Mouse (Mus musculus) megakaryocyte, adult 5-6 weeks (primary cell): ENCODE data around the gene Cpt1a. TPM values are rescaled to one million over a fixed set of nuclear protein-coding genes. Genes with fewer than 3 reads are reported as not detected.

Experiments
- ATAC-seq: 2 replicates; pipeline ENCODE4 v1.8.0; 2016; ENCODE audit warnings: mild to moderate bottlenecking, inconsistent platforms; ENCODE audit not compliant: poor library complexity, severe bottlenecking
- total RNA-seq, 2 experiments: library from RNA; stranded (forward) in 1 of 2; stranded (reverse) in 1 of 2; fragments of 153-499, 151-499 nt in 1 of 2; fragments of 221-1000, 200-1000 nt in 1 of 2; gene quantifications; 2 replicates each; pipeline versions ENCODE4 v1.2.3 to v1.2.4; 2015 to 2017

Gene Cpt1a
- total RNA-seq, 2 experiments from 2014 or later, result 56.2 to 73.1 TPM

- ATAC-seq, result peak; percentile 99
Observed at GRCm38 (mm10) chr19:3422981-3423380, 100.8 kb downstream of the Cpt1a start.

- no peak for ATAC-seq
Observed at GRCm38 (mm10) chr19:3424214-3424613, 102.1 kb downstream of the Cpt1a start.

DNA sequence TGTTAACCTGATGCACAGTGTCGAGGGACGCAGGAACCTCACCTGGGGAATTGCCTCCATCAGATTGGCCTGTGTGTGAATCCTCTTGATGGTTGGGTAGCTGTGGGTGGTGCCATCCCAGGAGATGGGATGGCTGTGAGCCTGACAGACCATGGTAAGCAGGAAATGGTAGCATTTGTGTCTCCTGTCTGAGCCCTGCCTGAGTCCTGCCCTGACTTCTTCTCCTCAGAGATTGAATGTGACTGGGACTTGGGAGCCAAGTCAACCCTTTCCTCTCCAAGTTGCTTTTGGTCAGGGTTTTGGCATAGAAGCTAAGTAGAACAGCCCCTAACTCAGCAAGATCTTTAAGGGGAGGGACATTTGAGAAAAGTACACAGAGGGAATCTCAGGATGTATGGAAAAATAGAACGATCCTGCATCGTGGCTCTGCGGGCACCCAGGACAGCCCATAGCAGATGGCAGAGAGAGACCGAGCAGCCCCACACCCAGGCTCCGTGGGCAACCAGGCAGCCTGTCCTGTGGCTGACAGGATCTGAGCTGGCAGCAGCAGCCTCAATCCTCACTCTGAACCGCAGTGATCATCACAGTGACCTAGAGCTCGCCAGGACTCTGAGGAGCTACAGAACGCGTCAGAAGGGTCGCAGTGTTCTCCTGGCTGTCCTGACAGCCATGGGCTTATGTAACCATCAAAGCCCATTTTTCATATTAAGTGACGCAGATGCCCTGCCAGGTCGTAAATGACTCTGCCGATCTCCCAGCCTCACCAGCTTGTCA, 106.1 kb downstream of the Cpt1a start:
- ATAC-seq, result no peak

DNA sequence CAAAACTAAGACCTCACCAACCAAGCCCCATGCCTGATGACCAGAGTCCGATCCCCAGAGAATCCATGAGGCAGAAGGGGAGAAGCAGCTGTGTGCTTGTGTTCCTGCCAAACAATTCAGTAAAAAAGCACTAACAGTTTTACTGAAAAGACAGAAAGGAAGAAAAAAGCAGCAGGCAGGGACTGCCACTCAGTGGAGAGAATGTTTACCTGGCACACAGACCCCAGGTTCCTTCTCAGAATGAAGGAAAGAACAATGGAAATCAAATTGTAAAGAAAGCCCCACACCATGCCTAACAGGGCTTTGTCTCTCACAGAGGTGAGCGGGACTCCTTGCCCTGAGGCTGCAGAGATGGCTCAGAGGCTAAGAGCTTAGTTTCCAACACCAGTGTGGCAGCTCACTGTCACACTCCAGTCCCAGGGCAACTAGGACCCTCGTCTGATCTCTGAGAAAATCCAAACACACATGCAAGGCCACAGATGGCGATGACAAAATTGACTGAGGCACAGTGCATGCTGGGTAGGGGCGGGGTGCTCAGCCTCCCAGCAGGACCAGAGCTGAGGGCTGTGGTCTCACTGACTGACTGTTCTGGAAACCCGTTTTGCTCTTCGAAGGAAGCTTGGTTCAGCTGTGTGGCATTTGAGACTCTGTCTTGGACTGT, 107.2 kb downstream of the Cpt1a start:
- no peak for ATAC-seq

- no peak for ATAC-seq
Observed at GRCm38 (mm10) chr19:3431066-3431465, 108.9 kb downstream of the Cpt1a start.

GRCm38 (mm10) chr19:3431969-3432368, 109.8 kb downstream of the Cpt1a start:
- ATAC-seq, result no peak

GRCm38 (mm10) chr19:3434124-3434523, 112.0 kb downstream of the Cpt1a start:
- no peak for ATAC-seq

DNA sequence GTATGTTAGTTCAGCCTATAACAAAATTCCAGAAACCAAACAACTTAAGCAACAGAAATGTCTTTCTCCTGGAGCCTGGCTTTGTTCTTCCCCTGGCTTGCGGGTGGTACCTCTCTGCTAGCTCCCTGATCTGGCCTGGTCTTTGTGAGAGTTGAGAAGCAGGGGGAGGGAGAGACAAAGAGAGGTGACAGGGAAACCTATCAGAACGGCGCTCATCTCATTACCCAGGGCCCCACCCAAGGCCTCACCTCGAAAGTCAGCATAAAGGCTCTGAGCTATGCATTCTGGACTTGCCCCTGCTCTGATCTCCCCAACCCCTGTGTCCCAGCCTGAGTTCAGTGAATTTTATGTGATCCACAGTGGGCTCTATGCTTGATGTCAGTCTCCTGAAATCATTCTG, 112.5 kb downstream of the Cpt1a start:
- ATAC-seq, result no peak

Other genes with a start within 250 kb of the Cpt1a start
- gene Mrpl21, start 39.4 kb upstream of the Cpt1a start, total RNA-seq (2015), result 61.8 and 65.2 TPM in 2 replicates
- 65.1 and 73.7 TPM in 2 replicates for gene Mrpl21, start 39.4 kb upstream of the Cpt1a start, total RNA-seq (2017)
- gene Ighmbp2, start 39.3 kb upstream of the Cpt1a start, total RNA-seq (2015), result 1.5 and 1.6 TPM in 2 replicates
- gene Ighmbp2, start 39.3 kb upstream of the Cpt1a start, total RNA-seq (2017), result 2.9 and 3.3 TPM in 2 replicates
- 1.4 and 4.0 TPM in 2 replicates for gene Tesmin, start 66.5 kb downstream of the Cpt1a start, total RNA-seq (2015)
- gene Tesmin, start 66.5 kb downstream of the Cpt1a start, total RNA-seq (2017), result 1.3 and 2.8 TPM in 2 replicates
- gene Gal, start 92.2 kb downstream of the Cpt1a start, total RNA-seq (2015), result 1.1 and 2.0 TPM in 2 replicates
- gene Gal, start 92.2 kb downstream of the Cpt1a start, total RNA-seq (2017), result 0.70 TPM in 1 of 2 replicates, not detected in the other